Mouse (Mus musculus) gastrocnemius, adult 8-10 months (tissue): ENCODE results near the gene Dtnb. TPM values are rescaled to one million over a fixed set of nuclear protein-coding genes. Genes with fewer than 3 reads are reported as not detected.

ENCODE experiments used
- DNase-seq, 2 experiments: peaks; one replicate each; pipeline ENCODE4 v3.0.0; 2022; ENCODE audit warnings: low spot score in 2 of 2
- total RNA-seq, 4 experiments: library from RNA; stranded (reverse); gene quantifications; 2 replicates each; pipeline ENCODE4 v1.2.4; 2022

Gene Dtnb
- total RNA-seq, 4 experiments from 2014 or later: 1.4 to 9.8 (median 5.4) TPM

GRCm38 (mm10) chr12:3773643-3774042 is 201.5 kb downstream of the Dtnb start:
- no peak for DNase-seq

DNA sequence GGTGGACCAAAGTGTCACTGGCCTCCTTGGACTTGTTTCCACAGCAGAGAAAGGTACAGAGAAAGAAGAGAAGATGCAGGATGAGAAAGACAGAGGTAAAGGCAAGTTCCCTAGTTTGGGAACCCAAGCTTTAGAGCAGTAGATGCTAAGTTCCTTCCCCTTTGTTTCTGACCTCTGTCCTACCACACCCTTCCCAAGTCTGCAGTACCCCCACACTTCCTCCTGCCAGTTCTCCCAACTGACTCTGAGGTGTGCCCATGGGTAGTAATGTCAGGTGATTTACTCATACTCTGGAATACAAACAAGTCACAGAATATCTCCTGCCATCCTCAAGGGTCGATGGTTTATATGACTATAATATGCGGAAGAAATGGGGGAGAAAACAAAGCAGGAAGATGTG is 203.8 kb downstream of the Dtnb start:
- no peak for DNase-seq

DNA sequence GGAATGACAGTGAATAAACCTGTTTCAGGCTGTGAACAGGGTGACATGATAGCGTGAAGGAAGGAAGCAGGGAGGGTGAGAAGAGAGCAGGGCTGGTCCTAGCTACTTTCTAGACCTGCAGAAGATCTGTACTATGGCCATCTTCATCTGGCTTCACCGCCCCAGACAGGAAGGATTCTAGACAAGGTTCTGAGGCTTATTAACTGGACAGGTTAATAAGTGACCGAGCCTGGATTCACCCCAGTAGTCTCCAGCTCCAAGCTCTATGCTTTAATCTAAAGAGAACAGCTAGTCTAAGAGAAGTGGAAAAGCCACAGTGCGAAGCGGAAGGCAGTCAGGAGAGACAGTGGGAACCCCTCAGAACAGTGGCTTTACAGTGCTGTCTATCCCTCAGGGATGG is 205.5 kb downstream of the Dtnb start:
- no peak for DNase-seq

DNA sequence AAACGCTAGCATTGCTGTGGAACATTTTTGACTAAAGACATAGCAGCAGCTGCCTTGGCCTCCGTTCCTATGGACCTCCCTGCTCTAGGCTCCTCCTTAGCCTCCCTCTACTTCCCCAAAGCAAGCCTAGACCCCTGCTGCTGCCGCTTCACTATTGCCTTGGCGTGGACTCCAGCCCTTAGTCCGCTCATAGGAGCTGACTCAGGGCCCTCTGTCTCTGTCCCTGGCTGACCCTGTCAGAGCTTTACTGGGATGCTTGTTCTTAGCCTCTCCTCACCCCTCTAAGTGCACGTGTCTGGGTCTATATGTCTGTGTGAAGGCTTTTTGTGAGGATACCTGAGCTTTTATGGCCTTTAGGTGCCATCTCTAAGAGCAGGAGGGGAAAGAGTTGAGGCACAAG is 206.1 kb downstream of the Dtnb start:
- DNase-seq: no peak

DNA sequence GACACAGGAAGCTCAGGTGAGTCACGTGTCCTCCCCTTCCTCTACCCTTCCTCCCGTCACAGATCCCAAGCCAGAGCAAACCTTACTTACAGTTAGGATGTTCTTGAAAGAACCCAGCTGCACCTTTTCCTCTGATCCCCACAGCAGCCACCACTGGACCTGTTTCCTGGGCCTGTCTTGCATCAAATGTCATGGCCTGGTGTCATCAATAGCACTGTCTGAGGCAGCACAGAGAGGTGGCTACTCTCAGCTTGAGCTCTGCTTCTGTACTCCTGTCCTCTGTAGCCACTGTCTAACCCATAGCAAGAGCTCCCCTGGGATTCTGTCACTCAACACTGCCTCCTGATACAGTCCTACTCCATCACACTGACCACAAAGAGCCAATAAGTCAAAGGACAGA is 207.5 kb downstream of the Dtnb start:
- no peak for DNase-seq

GRCm38 (mm10) chr12:3780405-3780891 is 208.3 kb downstream of the Dtnb start:
- DNase-seq: peak; percentile 36 to 51

- peak; percentile 16 to 19 for DNase-seq
These were observed 208.8 kb downstream of the Dtnb start for GRCm38 (mm10) chr12:3780931-3781471.

DNA sequence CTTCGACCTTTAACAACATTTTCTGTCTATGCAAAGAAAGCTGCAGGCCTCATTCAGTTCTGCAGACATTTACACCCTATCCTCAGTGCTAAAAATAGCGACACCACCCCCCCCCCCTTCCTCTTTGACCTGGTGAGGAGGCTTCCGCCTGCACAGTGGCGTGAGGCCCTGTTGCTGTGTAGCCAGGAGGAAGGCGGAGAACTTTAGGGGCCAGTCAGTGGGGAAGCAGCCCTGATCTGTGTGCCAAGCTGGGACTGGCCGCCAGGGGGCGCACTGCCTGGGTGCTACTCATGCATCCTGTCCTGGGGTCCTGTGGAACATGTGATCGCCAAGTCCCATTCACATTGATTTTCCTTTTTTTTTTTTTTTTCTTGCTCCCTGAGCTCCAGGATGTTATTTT is 209.3 kb downstream of the Dtnb start:
- DNase-seq: peak; percentile 91 to 93

DNA sequence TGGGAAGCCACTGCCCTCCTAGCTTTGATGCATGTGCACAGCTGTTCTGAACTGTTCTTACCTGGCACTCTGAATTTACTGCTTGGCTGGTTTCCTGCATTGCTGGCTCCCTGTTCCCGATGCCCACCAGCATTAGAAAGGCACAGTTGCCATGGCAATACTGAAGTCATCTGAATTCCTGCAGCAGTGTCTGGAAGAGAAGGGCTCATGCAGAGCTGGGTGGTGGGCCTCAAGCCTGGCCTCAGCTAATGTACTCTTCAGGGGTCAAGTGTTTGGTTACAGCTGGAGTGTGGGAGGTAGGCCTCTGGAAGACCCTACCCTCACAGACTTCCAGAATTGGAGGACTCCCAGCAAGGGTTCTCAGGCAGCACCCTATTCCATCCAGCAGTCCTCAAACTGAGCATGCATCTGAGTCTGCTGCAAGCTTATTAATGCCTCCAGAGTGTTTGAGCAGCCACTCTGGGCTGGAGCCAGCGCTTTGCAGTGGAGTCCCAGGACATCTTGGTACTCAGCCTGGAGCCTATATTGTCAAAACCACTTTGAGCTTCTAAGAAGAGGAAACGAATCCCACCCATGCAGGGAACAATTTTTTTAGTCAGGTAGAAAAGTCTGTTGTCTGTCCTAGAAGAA is 211.1 kb downstream of the Dtnb start:
- DNase-seq: no peak

DNA sequence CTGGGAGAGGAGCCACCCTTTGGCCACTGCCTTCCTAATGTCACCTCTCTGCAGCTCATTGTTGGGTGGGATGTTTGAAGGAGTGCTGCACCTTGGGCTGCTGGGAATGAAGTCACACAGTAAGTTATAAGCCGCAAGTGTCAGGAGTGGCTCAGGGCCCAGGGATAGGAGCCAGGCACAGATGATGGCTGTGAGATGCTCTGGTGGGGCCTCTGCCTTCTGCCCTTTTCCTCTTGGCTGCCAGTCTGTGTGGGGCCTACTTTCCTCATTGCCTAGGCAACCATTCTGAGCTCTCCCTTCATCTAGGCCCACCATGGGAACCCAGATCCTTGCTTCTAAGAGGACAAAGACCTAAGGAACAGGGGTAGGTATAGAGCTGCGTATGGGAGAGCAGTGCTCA is 212.1 kb downstream of the Dtnb start:
- DNase-seq: no peak

- DNase-seq: no peak
These were observed 212.5 kb downstream of the Dtnb start for GRCm38 (mm10) chr12:3784729-3785128.

DNA sequence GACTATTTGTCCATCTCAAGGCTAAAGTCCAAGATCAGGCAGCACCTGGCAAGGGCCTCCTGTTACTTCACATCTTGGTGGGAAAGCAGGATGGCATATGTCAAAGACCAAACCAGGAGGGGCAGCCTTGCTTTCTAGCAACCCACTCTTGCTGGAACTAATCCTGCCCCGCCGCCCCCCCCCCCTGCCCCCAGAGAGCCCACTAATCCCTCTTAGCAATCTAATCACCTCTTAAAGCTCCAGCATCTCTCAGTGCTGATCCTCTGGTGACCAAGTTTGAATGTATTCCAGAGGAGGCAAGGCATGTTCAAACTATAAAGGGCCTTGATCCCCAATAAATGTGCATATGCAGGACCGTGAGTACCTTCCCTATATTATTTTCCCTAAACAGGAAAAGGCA is 214.9 kb downstream of the Dtnb start:
- no peak for DNase-seq

DNA sequence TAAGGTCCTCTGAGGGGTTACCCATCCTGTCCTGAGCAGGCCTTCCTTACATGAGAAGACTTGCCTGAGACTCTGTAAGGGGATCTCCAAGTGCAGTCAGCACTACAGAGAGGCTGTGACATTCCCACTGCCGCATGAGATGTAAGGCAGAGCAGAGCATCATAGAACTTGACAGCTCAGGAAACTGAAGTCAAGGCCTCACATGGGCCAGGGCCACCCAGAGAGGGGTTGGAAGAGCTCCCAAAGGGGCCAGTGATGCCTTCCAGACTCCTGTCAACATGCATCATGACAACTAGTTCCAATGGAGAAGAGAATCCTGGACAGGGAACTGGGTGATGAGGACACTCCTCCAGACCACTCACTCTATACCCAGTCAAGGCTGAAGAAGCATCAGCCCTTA is 215.4 kb downstream of the Dtnb start:
- DNase-seq: no peak

GRCm38 (mm10) chr12:3788421-3789051 is 216.4 kb downstream of the Dtnb start:
- no peak for DNase-seq

GRCm38 (mm10) chr12:3789626-3790185 is 217.5 kb downstream of the Dtnb start:
- DNase-seq: no peak

GRCm38 (mm10) chr12:3791257-3791656 is 219.1 kb downstream of the Dtnb start:
- no peak for DNase-seq

DNA sequence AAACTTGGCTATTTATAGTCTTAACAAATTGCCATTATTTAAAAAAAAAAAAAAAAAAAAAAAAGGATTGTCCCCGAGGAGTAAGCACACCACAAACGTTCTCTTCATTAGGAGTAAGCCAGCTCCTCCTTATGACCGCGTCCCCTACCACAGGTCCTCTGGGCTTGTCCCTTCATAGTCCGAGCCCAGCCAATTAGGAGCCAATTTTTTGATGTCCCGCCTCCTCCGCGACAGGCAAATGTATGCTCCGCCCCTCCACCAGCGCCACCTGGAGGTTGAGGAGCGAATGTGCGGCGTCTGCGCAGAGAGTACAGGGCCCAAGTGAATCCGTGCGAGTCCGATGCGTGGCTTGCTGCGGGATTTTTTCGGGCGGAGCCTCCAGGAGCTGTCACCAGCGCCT is 219.6 kb downstream of the Dtnb start:
- peak; percentile 85 to 91 for DNase-seq

- DNase-seq: no peak
These were observed 220.1 kb downstream of the Dtnb start for GRCm38 (mm10) chr12:3792248-3792647.

DNA sequence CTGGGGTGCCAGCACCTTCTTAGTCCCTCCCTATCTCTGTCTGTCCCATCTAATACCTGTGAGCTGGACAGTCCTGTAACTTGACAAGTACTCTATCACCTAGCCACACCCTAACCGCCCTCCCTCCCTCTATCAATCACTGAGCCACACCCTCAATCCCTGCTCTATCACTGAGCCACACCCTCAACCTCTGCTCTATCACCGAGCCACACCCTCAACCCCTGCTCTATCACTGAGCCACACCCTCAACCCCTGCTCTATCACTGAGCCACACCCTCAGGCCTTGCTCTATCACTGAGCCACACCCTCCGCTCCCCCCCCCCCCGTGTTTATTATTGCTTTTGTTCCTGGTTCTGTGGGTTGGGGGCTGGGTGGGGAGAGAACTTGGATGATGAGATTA is 223.4 kb downstream of the Dtnb start:
- no peak for DNase-seq

DNA sequence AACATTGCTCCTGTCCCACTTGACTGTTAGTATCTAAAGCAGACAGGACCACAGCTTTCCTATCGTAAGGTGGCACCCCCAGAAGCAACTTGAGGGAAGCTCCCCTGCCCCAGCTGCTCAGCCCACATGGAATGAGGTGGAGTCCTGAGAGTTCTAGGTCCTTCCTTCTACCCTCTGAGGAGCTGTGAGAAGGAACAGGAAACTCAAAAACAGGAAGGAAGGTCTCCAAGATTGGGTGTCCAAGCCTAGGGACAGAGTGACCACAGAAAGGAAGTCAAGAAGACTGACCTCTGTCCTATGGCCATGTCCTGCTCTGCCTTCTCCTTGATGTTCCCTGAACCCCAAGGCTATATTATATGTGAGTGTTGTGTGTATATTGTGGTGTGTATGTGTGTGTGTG is 227.4 kb downstream of the Dtnb start:
- no peak for DNase-seq

GRCm38 (mm10) chr12:3805852-3806251 is 233.7 kb downstream of the Dtnb start, which contains the start of gene Dnmt3a:
TSS of gene Dnmt3a (plus strand) at chr12:3806007.
- DNase-seq: no peak

DNA sequence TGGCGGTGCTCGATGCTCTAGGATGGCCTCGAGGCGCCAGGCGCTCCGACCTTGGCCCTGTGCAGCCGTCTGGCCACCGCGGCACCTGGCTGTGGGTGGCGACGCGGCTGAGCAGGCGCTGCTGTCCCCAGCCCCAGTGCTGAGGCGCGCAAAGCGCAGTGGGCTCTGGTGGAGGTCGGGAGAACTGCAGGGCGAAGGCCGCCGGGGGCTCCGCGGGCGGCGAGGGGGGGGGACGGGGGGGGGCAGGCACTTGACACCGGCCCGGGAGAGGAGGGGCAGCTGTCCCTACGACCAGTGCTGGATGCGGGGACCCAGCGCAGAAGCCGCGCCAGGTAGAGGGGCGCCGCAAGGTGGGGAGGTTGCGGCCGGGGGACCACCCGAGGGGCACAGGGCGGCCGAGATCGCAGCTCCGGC is 234.1 kb downstream of the Dtnb start:
- peak; percentile 60 to 80 for DNase-seq
